In the genomic region with DNA sequence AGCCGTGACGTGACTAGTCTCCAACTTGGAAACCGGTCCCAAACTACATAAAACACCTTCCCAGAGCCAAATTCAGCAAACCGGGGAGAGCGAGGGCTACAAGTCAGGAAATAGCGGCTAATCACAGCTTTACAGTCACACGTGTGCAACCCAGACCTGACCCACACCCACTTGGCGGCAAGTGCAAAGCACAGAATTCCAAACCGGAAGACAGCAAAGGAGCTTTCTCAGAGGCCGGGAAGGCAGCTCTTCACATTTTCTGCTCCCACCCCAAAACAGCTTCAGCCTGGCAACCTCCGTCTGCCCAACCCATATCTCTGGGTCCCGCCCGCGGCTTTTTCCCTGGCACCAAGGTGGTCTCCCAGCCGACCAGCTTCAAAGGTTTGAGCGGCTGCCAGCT, we compare ENCODE assay signal across 8 mouse cellular contexts. TPM values are rescaled to one million over a fixed set of nuclear protein-coding genes. Genes with fewer than 3 reads are reported as not detected.
DNase-seq lines count a peak whose midpoint lies in the region; ATAC-seq and TF ChIP-seq lines count a peak whose summit lies in the region.

No protein-coding gene starts in this region.

- no peaks in the 10 kb centered on the region for H3K9me3 ChIP-seq in forebrain, embryonic 15.5 days
- H3K9me3 ChIP-seq in limb, embryonic 13.5 days = no peaks in the 10 kb centered on the region
- H3K9me3 ChIP-seq in midbrain, postnatal 0 days (ENCODE audit: low read length) = no peaks in the 10 kb centered on the region

- peak overlapping the region; percentile 85 for H3K4me3 ChIP-seq in forebrain, embryonic 15.5 days
- peak overlapping the region; percentile 83 for H3K4me3 ChIP-seq in limb, embryonic 13.5 days
- H3K4me3 ChIP-seq in midbrain, postnatal 0 days (ENCODE audit: low read depth, low read length) = peak overlapping the region; percentile 79

- H3K4me2 ChIP-seq in forebrain, embryonic 15.5 days (replicated peaks) = peak overlapping the region; percentile 73
- H3K4me2 ChIP-seq in limb, embryonic 13.5 days (replicated peaks) = peak overlapping the region; percentile 75
- H3K4me2 ChIP-seq in midbrain, postnatal 0 days (ENCODE audit: low read depth, low read length, poor library complexity, severe bottlenecking) = peak overlapping the region; percentile 75

- POLR2A ChIA-PET in Patski (lab: Charles Lee) = no interaction called here

- H3K36me3 ChIP-seq in forebrain, embryonic 15.5 days = no peaks in the 10 kb centered on the region
- H3K36me3 ChIP-seq in limb, embryonic 13.5 days = no peaks in the 10 kb centered on the region
- no peaks in the 10 kb centered on the region for H3K36me3 ChIP-seq in midbrain, postnatal 0 days (ENCODE audit: insufficient read depth, low read length)

- 1% methylated on average over 16 of the region's 16 CpGs for WGBS in forebrain, embryonic 15.5 days
- WGBS in limb, embryonic 13.5 days = 2% methylated on average over 16 of the region's 16 CpGs
- WGBS in midbrain, postnatal 0 days = 1% methylated on average over 16 of the region's 16 CpGs

- no peak overlapping the region; the same call in 1 of the 2 replicates for H3K27ac ChIP-seq in forebrain, embryonic 15.5 days (replicated peaks)
- peak overlapping the region; percentile 61; the same call in 1 of the 2 replicates for H3K27ac ChIP-seq in limb, embryonic 13.5 days
- peak overlapping the region; percentile 21; the same call in 1 of the 2 replicates for H3K27ac ChIP-seq in midbrain, postnatal 0 days (ENCODE audit: low read depth, low read length)

- in situ Hi-C loops in Patski (cut with MboI; ENCODE audit: low pct_unique_long_range_greater_than_20kb) = loop anchor here (5.0 kb wide), 2 partner anchors 188 to 227 kb away; no protein-coding TSS in a partner anchor

- TF ChIP-seq CTCF in Patski (IDR thresholded peaks at IDR 0.05) = no peak
- no peak for TF ChIP-seq CTCF in midbrain, postnatal 0 days (IDR thresholded peaks at IDR 0.05)

- peak; percentile 62 for DNase-seq in heart, adult 8-10 months (ENCODE audit: low spot score)
- no peak for DNase-seq in heart, adult 11 months
- DNase-seq in Patski (ENCODE audit: low read depth, low spot score) = no peak
- peak; percentile 57 for DNase-seq in midbrain, postnatal 0 days (ENCODE audit: low spot score)
- no peak for DNase-seq in spleen, postnatal 14 days (ENCODE audit: low spot score in 2 of 2)

- peak; percentile 15 for ATAC-seq in Patski
- peak; percentile 9; the same call in 1 of the 2 replicates for ATAC-seq in forebrain, embryonic 15.5 days (replicated peaks)
- ATAC-seq in limb, embryonic 13.5 days (ENCODE audit: low FRiP score, low read depth) = peak; percentile 9
- ATAC-seq in midbrain, postnatal 0 days (ENCODE audit: low FRiP score) = peak; percentile 25
- ATAC-seq in erythroid progenitor cell, adult 5-6 weeks (replicated peaks; ENCODE audit: low FRiP score, poor library complexity, severe bottlenecking) = no peak

- no peaks in the 10 kb centered on the region for H3K27me3 ChIP-seq in Patski
- H3K27me3 ChIP-seq in forebrain, embryonic 15.5 days = no peaks in the 10 kb centered on the region
- H3K27me3 ChIP-seq in limb, embryonic 13.5 days = no peaks in the 10 kb centered on the region
- H3K27me3 ChIP-seq in midbrain, postnatal 0 days (ENCODE audit: insufficient read depth, low read length) = no peaks in the 10 kb centered on the region

- peaks cover 22% of the 10 kb centered on the region for H3K4me1 ChIP-seq in forebrain, embryonic 15.5 days
- H3K4me1 ChIP-seq in limb, embryonic 13.5 days = peaks cover 35% of the 10 kb centered on the region
- H3K4me1 ChIP-seq in midbrain, postnatal 0 days (ENCODE audit: insufficient read depth, low read length) = peaks cover 5% of the 10 kb centered on the region; the same call in 1 of the 2 replicates

- CTCF ChIA-PET in Patski (lab: Charles Lee) = interaction anchor here (0.8 kb wide), 1 partner anchor 11 kb away, joined by 3 read pairs; no protein-coding TSS in a partner anchor

- H3K9ac ChIP-seq in forebrain, embryonic 15.5 days (replicated peaks) = peak overlapping the region; percentile 65
- H3K9ac ChIP-seq in limb, embryonic 13.5 days = peak overlapping the region; percentile 67
- H3K9ac ChIP-seq in midbrain, postnatal 0 days (replicated peaks; ENCODE audit: low read length, poor library complexity, severe bottlenecking) = peak overlapping the region; percentile 60

RNA-seq across cellular contexts. Expression of a gene that starts 0.5 kb away (rescaled TPM):
- total RNA-seq in heart, adult 8-10 months (2022) = 10 to 100 TPM; 10.3 to 12.3 (median 11.0) TPM
- 20.1 TPM for polyA plus RNA-seq in Patski (2021)
- polyA plus RNA-seq in forebrain, embryonic 15.5 days (2015; fragmentation: Nextera tagmentation; extraction: Ambion mirVana) = 26.9 and 27.5 TPM in 2 replicates
- 36.4 and 37.6 TPM in 2 replicates for polyA plus RNA-seq in limb, embryonic 13.5 days (2015; fragmentation: Nextera tagmentation; extraction: Ambion mirVana)
- total RNA-seq in midbrain, postnatal 0 days (2014; rRNA removed) = 22.9 and 26.3 TPM in 2 replicates
- 29.9 and 31.4 TPM in 2 replicates for polyA plus RNA-seq in midbrain, postnatal 0 days (2015; fragmentation: Nextera tagmentation; extraction: Ambion mirVana)
- 2.9 and 8.6 TPM in 2 replicates for total RNA-seq in erythroid progenitor cell, adult 5-6 weeks (2015; ENCODE audit: low replicate concordance)
- total RNA-seq in erythroid progenitor cell, adult 5-6 weeks (2017; ENCODE audit: low replicate concordance) = 5.4 and 5.9 TPM in 2 replicates

RNA-seq across cellular contexts. Expression of a gene that starts 0.5 kb away (rescaled TPM):
- 10 to 100 TPM in 3 of 4 experiments, 1 to 10 TPM in 1; 9.1 to 11.4 (median 10.9) TPM for total RNA-seq in heart, adult 8-10 months (2022)
- 2.9 TPM for polyA plus RNA-seq in Patski (2021)
- 30.1 and 31.9 TPM in 2 replicates for polyA plus RNA-seq in forebrain, embryonic 15.5 days (2015; fragmentation: Nextera tagmentation; extraction: Ambion mirVana)
- polyA plus RNA-seq in limb, embryonic 13.5 days (2015; fragmentation: Nextera tagmentation; extraction: Ambion mirVana) = 19.1 and 20.5 TPM in 2 replicates
- total RNA-seq in midbrain, postnatal 0 days (2014; rRNA removed) = 28.6 and 38.7 TPM in 2 replicates
- 12.3 and 15.5 TPM in 2 replicates for polyA plus RNA-seq in midbrain, postnatal 0 days (2015; fragmentation: Nextera tagmentation; extraction: Ambion mirVana)
- total RNA-seq in erythroid progenitor cell, adult 5-6 weeks (2015; ENCODE audit: low replicate concordance) = 0.42 and 3.6 TPM in 2 replicates
- total RNA-seq in erythroid progenitor cell, adult 5-6 weeks (2017; ENCODE audit: low replicate concordance) = 1.5 TPM in 1 of 2 replicates, not detected in the other

Comparison
In these comparisons a context has a peak if more than half of its experiments do, and no peak if none do; other contexts are left out.
1. DNase-seq: peak in heart, adult 8-10 months (single experiment) and midbrain, postnatal 0 days (single experiment); none in heart, adult 11 months (single experiment), Patski (single experiment) and spleen, postnatal 14 days (0 of 2).
2. Peak in every context shown above with its lines, with median percentiles within 50 percentile points of each other: H3K4me2 ChIP-seq, H3K4me3 ChIP-seq and H3K9ac ChIP-seq.